Mouse (Mus musculus): ENCODE measurements at regions not wholly inside any gene's neighbourhood (a gene's known extent, or its start where the extent isn't known, plus 50 kb on each side); places are given as distances from the start of the nearest gene placed in this dataset.
A peak's percentile ranks its signal among the peaks of the same experiment; 100 is the strongest.

DNA sequence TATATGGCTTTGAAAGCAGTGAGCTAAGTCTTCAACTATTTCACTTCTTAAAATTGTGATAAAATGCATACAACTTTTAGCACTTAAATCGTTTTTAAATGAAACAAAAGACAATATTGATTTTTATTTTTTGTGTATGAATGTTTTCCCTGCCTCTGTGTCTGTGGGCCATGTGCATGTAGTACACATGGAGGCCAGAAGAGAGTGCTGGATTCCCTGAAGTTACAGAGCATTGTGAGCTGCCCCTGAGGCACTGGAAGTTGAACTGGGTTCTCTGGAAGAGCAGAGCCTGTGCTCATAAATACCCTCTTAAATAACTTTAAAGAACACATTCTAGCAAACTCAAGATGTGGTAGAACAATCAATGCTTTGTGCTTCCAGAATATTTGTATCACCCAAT, 61.8 kb upstream of the Gm6812 start:
- no peak for DNase-seq

DNA sequence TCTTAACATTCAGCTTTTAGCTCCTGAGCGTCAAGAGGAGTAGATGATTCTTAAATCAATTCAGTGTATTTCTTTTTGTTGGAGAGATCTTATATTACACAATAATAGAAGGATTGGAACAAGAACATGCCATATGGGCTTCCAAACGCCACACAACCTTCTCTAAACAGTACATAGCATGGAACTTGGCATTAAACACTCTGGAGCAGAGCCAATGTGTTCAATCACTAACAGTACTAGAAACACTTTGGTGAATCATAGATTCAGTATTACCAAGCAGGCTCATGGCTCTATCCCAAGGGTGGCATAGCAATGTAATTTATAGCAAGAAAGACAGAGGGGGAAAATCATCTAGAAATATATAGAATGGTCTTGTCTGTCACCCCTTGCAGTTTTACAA, 60.4 kb upstream of the Gm6812 start:
- no peak for DNase-seq

DNA sequence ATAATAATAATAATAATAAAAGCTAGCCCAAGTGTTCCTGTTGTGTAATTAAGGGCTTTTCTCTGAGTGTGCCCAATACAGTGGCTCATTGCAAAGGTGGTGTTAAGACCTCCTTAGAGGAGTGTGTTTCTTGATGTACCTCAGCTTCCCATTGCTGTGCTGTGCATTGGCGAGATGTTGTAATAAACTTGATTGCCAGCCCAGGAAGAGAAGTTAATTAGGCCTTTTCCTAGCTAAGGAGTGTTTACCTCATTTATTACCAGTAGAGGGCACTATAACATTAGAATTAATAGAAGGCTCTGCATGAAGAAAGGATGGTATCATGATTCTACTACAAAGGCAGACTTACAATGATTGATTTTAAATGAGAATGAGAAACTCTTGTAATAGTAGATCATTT, 57.9 kb upstream of the Gm6812 start:
- peak in 1 of 2 experiments; percentile 0 for DNase-seq

DNA sequence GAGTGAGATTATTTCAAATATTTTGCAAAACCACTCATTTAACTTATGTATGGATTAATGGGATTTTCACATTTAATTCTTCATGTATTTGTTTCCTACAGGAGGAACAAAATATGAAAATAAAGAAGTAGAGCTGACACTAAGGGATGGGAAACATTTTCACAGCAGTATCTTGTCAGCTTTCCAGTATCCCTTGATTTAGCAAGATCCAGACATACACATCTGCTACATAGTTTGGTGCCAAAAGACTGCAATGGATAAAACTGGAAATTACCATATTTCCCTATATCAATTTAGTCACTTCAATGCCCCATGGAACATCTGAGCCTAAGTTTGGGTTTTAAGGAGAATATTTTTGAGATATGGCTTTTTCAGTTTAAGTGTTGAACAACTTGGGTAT, 52.9 kb upstream of the Gm6812 start:
- DNase-seq: no peak
